Mouse (Mus musculus): ENCODE data around the gene Eprs. TPM values are rescaled to one million over a fixed set of nuclear protein-coding genes. Genes with fewer than 3 reads are reported as not detected.

Eprs gene
- polyA plus RNA-seq (2017; shearing (Covaris generic)), result 109 TPM

GRCm38 (mm10) chr1:185362677-185363520, at the start of gene Eprs:
TSS of gene Eprs (plus strand) at chr1:185363044.

DNA sequence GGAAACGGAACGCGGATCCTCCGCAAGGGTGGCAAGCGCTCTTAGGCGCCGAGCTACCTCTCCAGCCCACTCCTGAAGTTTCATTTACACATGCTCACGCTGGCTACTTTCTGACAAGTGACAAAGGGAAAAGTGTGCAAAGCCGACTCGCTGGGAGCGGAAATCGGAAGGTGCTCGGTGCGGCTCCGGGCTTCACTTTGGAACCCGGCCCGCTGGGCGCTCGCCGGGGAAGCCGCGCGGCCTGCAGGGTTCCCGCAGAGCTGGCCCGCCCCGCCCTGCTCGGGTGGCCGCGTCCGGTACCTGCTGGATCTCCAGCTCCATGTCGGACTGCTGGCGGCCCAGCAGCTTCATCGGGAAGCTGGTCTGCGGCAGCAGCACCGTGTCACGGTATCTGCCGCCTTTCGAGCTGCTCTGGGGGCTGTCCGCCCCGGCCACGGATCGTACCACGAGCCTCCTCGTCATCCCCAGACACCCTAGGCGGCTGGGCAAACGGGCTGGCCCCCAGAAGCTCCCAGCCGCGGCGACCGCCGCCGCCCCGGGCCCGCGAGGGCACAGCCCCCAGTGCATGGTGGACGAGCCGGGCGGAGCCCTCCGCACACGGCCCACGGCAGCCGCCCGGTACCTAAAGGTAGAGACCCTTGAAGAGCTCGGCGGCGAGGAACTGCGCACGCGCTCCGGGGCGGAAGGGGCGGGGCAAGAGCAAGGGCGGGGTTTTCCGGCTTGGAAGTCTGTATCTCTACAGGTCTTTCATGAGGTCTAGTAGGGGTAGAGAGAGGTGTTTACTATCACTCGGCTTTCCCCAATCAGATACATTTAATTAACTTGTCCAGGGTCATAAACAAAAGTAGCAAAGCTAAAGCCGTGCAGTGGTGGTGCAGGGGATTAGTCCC, 33.9 kb upstream of the Eprs start, which contains the start of gene Iars2:
Iars2 (minus strand) TSS at position 676 of the 890 bp plus-strand sequence.

DNA sequence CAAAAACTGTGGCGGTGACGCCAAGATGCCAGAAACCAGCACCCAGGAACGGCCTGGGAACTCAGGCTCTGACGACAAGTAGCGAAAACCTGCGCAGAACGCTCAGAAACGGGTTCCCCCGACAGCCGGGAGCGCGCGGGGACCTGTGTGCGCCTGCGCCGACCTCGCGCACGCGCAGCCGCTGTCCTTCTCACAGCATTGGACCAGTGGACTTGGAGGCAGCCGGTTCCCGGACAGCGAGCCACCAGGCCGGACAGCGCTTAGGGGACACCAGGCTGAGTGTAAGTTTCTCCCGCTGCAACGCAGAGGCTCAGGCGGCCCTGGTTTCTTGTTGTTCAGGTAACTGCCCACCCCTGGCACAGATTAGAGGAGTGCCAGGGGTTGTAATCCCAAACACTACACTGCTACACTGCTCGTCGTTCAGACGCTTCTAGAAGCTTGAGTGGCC, 30.8 kb upstream of the Eprs start, which contains the start of gene Bpnt1:
Bpnt1 (plus strand) TSS at position 167 of the 448 bp plus-strand sequence.

GRCm38 (mm10) chr1:185454575-185454954, 91.7 kb downstream of the Eprs start, which contains the start of gene Slc30a10:
TSS of gene Slc30a10 (plus strand) at chr1:185454848.

Other genes starting within 250 kb of the Eprs start
- 32.6 TPM for gene Rab3gap2, start 158.9 kb upstream of the Eprs start, polyA plus RNA-seq (2017; shearing (Covaris generic))
- 49.8 TPM for gene Iars2, start 33.6 kb upstream of the Eprs start, polyA plus RNA-seq (2017; shearing (Covaris generic))
- gene Bpnt1, start 30.9 kb upstream of the Eprs start, polyA plus RNA-seq (2017; shearing (Covaris generic)), result 13.2 TPM
- not detected for gene Slc30a10, start 91.8 kb downstream of the Eprs start, polyA plus RNA-seq (2017; shearing (Covaris generic))

Measured in CD4-positive, CD25-positive, alpha-beta regulatory T cell (primary cell).